Mouse (Mus musculus) E14TG2a.4 (cell line): ENCODE data around the gene Hist1h2bb.

ENCODE experiments used
- CTCF ChIP-seq: conservative IDR thresholded peaks from 2 replicates; pipeline ENCODE4 v1.5.1; 2014; ENCODE audit warnings: low read length
- NANOG ChIP-seq: IDR thresholded peaks from 2 replicates; pipeline ENCODE4 v1.6.1; 2014; ENCODE audit warnings: borderline replicate concordance, low read length, mixed read lengths
- POU5F1 ChIP-seq: IDR thresholded peaks from 2 replicates; pipeline ENCODE4 v1.6.1; 2014; ENCODE audit warnings: low read length, borderline replicate concordance

- no peak for TF ChIP-seq CTCF
- TF ChIP-seq NANOG: no peak
- TF ChIP-seq POU5F1: no peak
Observed at GRCm38 (mm10) chr13:23729706-23730105, 16.8 kb upstream of the Hist1h2bb start.
